Mouse (Mus musculus): Measurements from ENCODE around the gene Ntng1. TPM values are rescaled to one million over a fixed set of nuclear protein-coding genes. Genes with fewer than 3 reads are reported as not detected.

Ntng1 gene
- total RNA-seq (2021) (1 to 10 TPM; 2.0 to 2.7 TPM), polyA plus RNA-seq (2012; rRNA removed) (0.66 and 0.99 TPM in 2 replicates)
- long read RNA-seq = 0 reads

- DNase-seq = peak; percentile 20
Measured at GRCm38 (mm10) chr3:110143206-110144061, at the start of gene Ntng1. Gene Ntng1 (minus strand): TSS chr3:110144011.

- DNase-seq = no peak
Measured at GRCm38 (mm10) chr3:110187401-110187948, 43.7 kb upstream of the Ntng1 start.

GRCm38 (mm10) chr3:110149089-110149488, 5.3 kb upstream of the Ntng1 start:
- no peak for DNase-seq

GRCm38 (mm10) chr3:110144301-110145055, 667 bp upstream of the Ntng1 start:
- DNase-seq = no peak

- peak; percentile 3 for DNase-seq
Measured at GRCm38 (mm10) chr3:110142314-110143205, 1.3 kb downstream of the Ntng1 start.

GRCm38 (mm10) chr3:110141351-110142302, 2.2 kb downstream of the Ntng1 start:
- peak; percentile 9 for DNase-seq

GRCm38 (mm10) chr3:110136115-110136514, 7.7 kb downstream of the Ntng1 start:
- no peak for DNase-seq

- no peak for DNase-seq
Measured at GRCm38 (mm10) chr3:110133150-110133549, 10.7 kb downstream of the Ntng1 start.

- no peak for DNase-seq
Measured at GRCm38 (mm10) chr3:110132289-110132688, 11.5 kb downstream of the Ntng1 start.

- no peak for DNase-seq
Measured at GRCm38 (mm10) chr3:110131043-110131891, 12.5 kb downstream of the Ntng1 start.

- no peak for DNase-seq
Measured at GRCm38 (mm10) chr3:110129607-110130006, 14.2 kb downstream of the Ntng1 start.

- DNase-seq = no peak
Measured at GRCm38 (mm10) chr3:110105982-110106381, 37.8 kb downstream of the Ntng1 start.

- DNase-seq = no peak
Measured at GRCm38 (mm10) chr3:110094407-110094806, 49.4 kb downstream of the Ntng1 start.

- DNase-seq = no peak
Measured at GRCm38 (mm10) chr3:110094003-110094402, 49.8 kb downstream of the Ntng1 start.

GRCm38 (mm10) chr3:110092521-110092920, 51.3 kb downstream of the Ntng1 start:
- DNase-seq = no peak

- DNase-seq = no peak
Measured at GRCm38 (mm10) chr3:110087189-110087588, 56.6 kb downstream of the Ntng1 start.

GRCm38 (mm10) chr3:110085336-110085735, 58.5 kb downstream of the Ntng1 start:
- no peak for DNase-seq

- no peak for DNase-seq
Measured at GRCm38 (mm10) chr3:110064709-110065256, 79.0 kb downstream of the Ntng1 start.

GRCm38 (mm10) chr3:110055915-110056314, 87.9 kb downstream of the Ntng1 start:
- no peak for DNase-seq

Data from adrenal gland, adult 2 months (tissue).